Mouse (Mus musculus) ZHBTc4 (cell line): Measurements from ENCODE around the gene Gm13272.
"Not testable (repeated sequence)": the region's sequence is repeated elsewhere in the genome, so short reads cannot be mapped to it uniquely, and the experiment has no call there.

ENCODE experiments used
- DNase-seq: peaks from one replicate; pipeline ENCODE4 v3.0.0-alpha.2; 2011; ENCODE audit warnings: low read depth, low spot score

The Gm13272 gene

GRCm38 (mm10) chr4:88785409-88785808 lies 5.8 kb downstream of the Gm13272 start, which contains the start of gene Gm13276:
TSS of gene Gm13276 (plus strand) at chr4:88785709.
- DNase-seq: not testable (repeated sequence)

GRCm38 (mm10) chr4:88788402-88788801 lies 8.8 kb downstream of the Gm13272 start, which contains the start of gene Gm13277:
TSS of gene Gm13277 (plus strand) at chr4:88788632.
- not testable (repeated sequence) for DNase-seq

GRCm38 (mm10) chr4:88791250-88791649 lies 11.6 kb downstream of the Gm13272 start, which contains the start of gene Gm13278:
TSS of gene Gm13278 (plus strand) at chr4:88791550.
- DNase-seq: not testable (repeated sequence)

GRCm38 (mm10) chr4:88793936-88794675 lies 14.5 kb downstream of the Gm13272 start, which contains the start of gene Gm13275:
TSS of gene Gm13275 (plus strand) at chr4:88794487.
- not testable (repeated sequence) for DNase-seq

- not testable (repeated sequence) for DNase-seq
Measured at GRCm38 (mm10) chr4:88797097-88797496, 17.4 kb downstream of the Gm13272 start, which contains the start of gene Gm13279. TSS of gene Gm13279 (plus strand) at chr4:88797397.

GRCm38 (mm10) chr4:88799365-88799764 lies 19.7 kb downstream of the Gm13272 start, which contains the start of gene Gm13285:
TSS of gene Gm13285 (plus strand) at chr4:88799665.
- DNase-seq: not testable (repeated sequence)

- DNase-seq: not testable (repeated sequence)
Measured at GRCm38 (mm10) chr4:88802954-88803353, 23.3 kb downstream of the Gm13272 start, which contains the start of gene Gm13287. TSS of gene Gm13287 (plus strand) at chr4:88803254.

- not testable (repeated sequence) for DNase-seq
Measured at GRCm38 (mm10) chr4:88805231-88805630, 25.6 kb downstream of the Gm13272 start, which contains the start of gene Gm13288. TSS of gene Gm13288 (plus strand) at chr4:88805531.

GRCm38 (mm10) chr4:88805761-88806160 lies 26.1 kb downstream of the Gm13272 start:
- not testable (repeated sequence) for DNase-seq

GRCm38 (mm10) chr4:88815928-88816327 lies 36.3 kb downstream of the Gm13272 start, which contains the start of gene Ifna7:
TSS of gene Ifna7 (plus strand) at chr4:88816228.
- DNase-seq: no peak

- DNase-seq: no peak
Measured at GRCm38 (mm10) chr4:88819659-88820058, 40.0 kb downstream of the Gm13272 start, which contains the start of gene Ifna11. TSS of gene Ifna11 (plus strand) at chr4:88819959.

- DNase-seq: no peak
Measured at GRCm38 (mm10) chr4:88822995-88823394, 43.3 kb downstream of the Gm13272 start.

- not testable (repeated sequence) for DNase-seq
Measured at GRCm38 (mm10) chr4:88827116-88827515, 47.5 kb downstream of the Gm13272 start, which contains the start of gene Ifna6. TSS of gene Ifna6 (plus strand) at chr4:88827416.
